Mouse (Mus musculus) forebrain, embryonic 14.5 days (tissue): Measurements from ENCODE around the gene Kif23. TPM values are rescaled to one million over a fixed set of nuclear protein-coding genes. Genes with fewer than 3 reads are reported as not detected.

Experiments used
- ATAC-seq: fragments of 200-750 bp; cut with Nextera tagmentation; 2 replicates; pipeline ENCODE4 v1.8.0; 2017; ENCODE audit warnings: mild to moderate bottlenecking, moderate library complexity
- DNase-seq: peaks from one replicate; pipeline ENCODE4 v3.0.0-alpha.2; 2015; ENCODE audit warnings: low spot score
- H3K27ac ChIP-seq: fragments of 300-500 bp; sonication (generic); 2 replicates; pipeline ENCODE4 v1.5.1; 2014; ENCODE audit warnings: low read depth, mild to moderate bottlenecking, control low read depth, low read length, moderate library complexity
- H3K27me3 ChIP-seq: fragments of 300-500 bp; sonication (generic); replicated peaks from 2 replicates; pipeline ENCODE4 v1.6.1; 2014; ENCODE audit warnings: low read length, control low read depth, mixed read lengths; ENCODE audit not compliant: control insufficient read depth, insufficient read depth
- H3K36me3 ChIP-seq: fragments of 300-500 bp; sonication (generic); 2 replicates; pipeline ENCODE4 v1.6.1; 2014; ENCODE audit warnings: low read length, control low read depth; ENCODE audit not compliant: control insufficient read depth, insufficient read depth
- H3K4me1 ChIP-seq: fragments of 300-500 bp; sonication (generic); 2 replicates; pipeline ENCODE4 v1.6.1; 2014; ENCODE audit warnings: antibody characterized with exemption, low read length, control low read depth; ENCODE audit not compliant: control insufficient read depth, insufficient read depth
- H3K4me2 ChIP-seq: fragments of 300-500 bp; sonication (generic); 2 replicates; pipeline ENCODE4 v1.6.1; 2014; ENCODE audit warnings: mild to moderate bottlenecking, control low read depth, low read length
- H3K4me3 ChIP-seq: fragments of 300-500 bp; sonication (generic); 2 replicates; pipeline ENCODE4 v1.5.1; 2014; ENCODE audit warnings: low read depth, low read length, control low read depth
- H3K9ac ChIP-seq: fragments of 300-500 bp; sonication (generic); 2 replicates; pipeline ENCODE4 v1.6.1; 2014; ENCODE audit warnings: mild to moderate bottlenecking, low read length, control low read depth, moderate library complexity
- H3K9me3 ChIP-seq: fragments of 300-500 bp; sonication (generic); replicated peaks from 2 replicates; pipeline ENCODE4 v1.6.1; 2016; ENCODE audit warnings: low read length, control low read depth, mixed read lengths; ENCODE audit not compliant: control insufficient read depth
- WGBS: fragments of 180-500 bp; shearing (Covaris S2); extraction: QIAGEN DNeasy Blood & Tissue Kit; methylation state at CpG from one replicate; pipeline ENCODE4 v1.1.7; 2014; 5-methylcytosine and 5-hydroxymethylcytosine counted together
- polyA plus RNA-seq: library from polyadenylated mRNA; unstranded; fragments of >200 nt; fragmentation: Nextera tagmentation; extraction: Ambion mirVana; gene quantifications from 2 replicates; pipeline ENCODE4 v1.2.1, GENCODE M21; 2014

Kif23 gene
- polyA plus RNA-seq, 1 experiment from 2014 or later = 49.6 TPM

DNA sequence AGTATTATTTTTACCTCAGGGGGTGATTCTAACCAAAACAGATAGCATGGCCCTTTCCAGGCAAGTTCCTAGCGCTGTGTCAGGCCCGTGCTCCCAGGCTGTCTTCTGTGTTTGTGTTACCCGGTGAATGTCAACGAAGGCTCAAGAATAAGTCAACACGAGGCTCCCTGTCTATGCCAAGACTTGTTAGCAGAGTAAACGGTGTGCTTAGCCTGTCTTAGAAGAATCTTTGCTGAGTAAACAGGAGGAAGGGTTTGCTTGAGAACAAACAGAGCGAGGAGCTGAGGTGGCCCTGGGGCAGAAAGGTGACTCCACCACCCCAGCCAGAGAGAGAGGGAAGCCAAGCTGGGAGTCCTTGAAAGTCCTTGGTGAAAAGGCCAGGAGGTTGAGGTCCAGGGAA, 42.4 kb downstream of the Kif23 start:
- Histone ChIP-seq H3K9me3 (no peaks in the 10 kb centered on the region), H3K4me3 (no peak overlapping the region), H3K27ac (no peak overlapping the region), H3K4me2 (no peak overlapping the region), H3K27me3 (no peaks in the 10 kb centered on the region), H3K4me1 (no peaks in the 10 kb centered on the region), H3K36me3 (no peaks in the 10 kb centered on the region), H3K9ac (no peak overlapping the region)
- ATAC-seq (no peak), DNase-seq (no peak)
- WGBS = 70% methylated on average over 7 of the region's 7 CpGs

DNA sequence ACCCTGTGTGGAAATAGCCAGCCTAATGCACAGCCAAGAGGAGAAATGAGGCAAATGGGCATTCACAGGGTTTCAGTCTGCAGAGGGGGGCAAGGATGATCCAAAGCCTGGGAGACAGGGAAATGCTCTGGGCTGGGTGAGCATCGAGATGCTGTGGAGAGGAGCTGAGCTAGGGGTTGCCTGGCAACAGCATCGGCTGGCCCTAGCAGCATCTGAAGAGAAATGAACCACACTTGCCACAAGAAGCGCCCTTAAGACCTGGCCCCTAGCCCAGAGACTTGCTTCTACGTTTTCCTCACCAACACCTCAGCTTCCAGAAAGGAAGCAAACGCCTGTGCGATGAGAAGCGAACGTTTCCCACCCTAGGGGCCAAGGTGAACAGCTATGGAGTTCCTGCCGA, 44.1 kb downstream of the Kif23 start:
- no peaks in the 10 kb centered on the region for H3K36me3 ChIP-seq
- WGBS = 44% methylated on average over 9 of the region's 9 CpGs
- no peak overlapping the region for H3K4me3 ChIP-seq
- H3K9me3 ChIP-seq = no peaks in the 10 kb centered on the region
- H3K4me2 ChIP-seq = no peak overlapping the region
- H3K27ac ChIP-seq = no peak overlapping the region
- ATAC-seq = no peak
- H3K9ac ChIP-seq = no peak overlapping the region
- peaks cover 5% of the 10 kb centered on the region; the same call in 1 of the 2 replicates for H3K4me1 ChIP-seq
- H3K27me3 ChIP-seq = no peaks in the 10 kb centered on the region
- DNase-seq = peak; percentile 50

DNA sequence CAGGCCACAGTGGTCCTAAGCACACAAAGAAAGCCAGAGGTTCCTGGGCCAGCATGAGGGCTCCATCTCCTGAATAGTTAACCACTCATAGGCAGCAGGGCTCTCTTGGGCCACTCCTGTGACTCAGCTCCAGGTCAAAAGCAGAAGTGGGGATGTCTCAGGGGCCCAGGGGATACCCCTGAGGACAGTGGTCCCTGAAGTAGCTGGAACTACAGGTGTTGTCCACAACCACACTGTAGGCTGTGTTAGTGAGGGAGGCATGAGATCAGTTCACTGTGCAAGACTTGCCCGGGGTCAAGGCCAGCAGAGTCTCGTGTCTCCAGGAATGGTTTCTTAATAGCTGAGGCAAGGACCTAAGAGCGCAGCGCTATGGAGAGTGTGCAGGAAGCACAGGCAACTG, 45.0 kb downstream of the Kif23 start:
- Histone ChIP-seq H3K4me2 (no peak overlapping the region), H3K27ac (no peak overlapping the region), H3K27me3 (no peaks in the 10 kb centered on the region), H3K36me3 (no peaks in the 10 kb centered on the region), H3K9ac (no peak overlapping the region), H3K4me1 (peaks cover 5% of the 10 kb centered on the region; the same call in 1 of the 2 replicates), H3K4me3 (no peak overlapping the region), H3K9me3 (no peaks in the 10 kb centered on the region)
- ATAC-seq (no peak), DNase-seq (no peak)
- 81% methylated on average over 4 of the region's 4 CpGs for WGBS

DNA sequence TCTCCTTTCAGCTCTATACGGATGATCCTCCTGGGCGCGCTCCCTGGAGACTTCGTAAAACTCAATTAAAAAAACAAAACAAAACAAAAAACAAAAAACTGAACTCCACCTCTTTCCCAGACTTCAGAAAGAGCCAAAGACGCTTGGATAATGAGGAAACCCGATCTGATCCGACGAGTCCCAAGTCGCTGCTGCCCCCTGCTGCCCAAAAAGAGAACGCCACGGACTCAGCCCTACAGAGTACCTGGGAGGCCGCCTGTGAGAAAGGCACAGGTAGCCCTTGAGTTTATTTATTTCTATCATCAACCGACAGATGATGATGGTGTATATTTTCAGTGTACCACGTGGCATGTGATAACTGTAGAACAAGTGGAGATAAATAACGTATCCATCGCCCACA, 46.8 kb downstream of the Kif23 start:
- Histone ChIP-seq H3K4me1 (peaks cover 5% of the 10 kb centered on the region; the same call in 1 of the 2 replicates), H3K4me3 (no peak overlapping the region), H3K36me3 (no peaks in the 10 kb centered on the region), H3K9ac (no peak overlapping the region), H3K9me3 (no peaks in the 10 kb centered on the region), H3K4me2 (peak overlapping the region; percentile 34), H3K27me3 (no peaks in the 10 kb centered on the region), H3K27ac (no peak overlapping the region)
- DNase-seq (peak; percentile 91), ATAC-seq (peak; percentile 76; the same call in 1 of the 2 replicates)
- 4% methylated on average over 16 of the region's 16 CpGs for WGBS

DNA sequence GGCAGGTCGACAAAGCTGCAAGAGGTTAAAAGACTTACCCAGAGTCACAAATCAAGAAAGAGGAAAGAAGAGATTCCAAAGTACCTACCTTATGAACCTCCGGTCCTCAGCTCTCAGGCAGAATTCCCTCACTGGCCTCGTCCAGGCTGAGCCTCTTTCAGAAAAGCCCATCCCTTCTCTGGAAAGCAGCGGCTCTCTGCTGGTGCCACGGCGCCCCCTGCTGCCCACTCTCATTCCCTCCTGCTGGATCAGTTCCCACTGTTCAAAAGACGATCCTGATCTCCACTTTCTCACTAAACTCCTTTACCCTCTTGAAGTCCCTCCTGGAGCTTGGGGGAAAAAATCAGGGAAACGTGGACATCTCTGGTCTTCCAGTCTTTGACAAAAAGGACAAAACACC, 48.2 kb downstream of the Kif23 start:
- peak; percentile 66 for ATAC-seq
- peak; percentile 91 for DNase-seq
- 3% methylated on average over 7 of the region's 8 CpGs for WGBS
- no peaks in the 10 kb centered on the region for H3K9me3 ChIP-seq
- no peak overlapping the region for H3K4me2 ChIP-seq
- H3K27me3 ChIP-seq = no peaks in the 10 kb centered on the region
- H3K4me3 ChIP-seq = no peak overlapping the region
- H3K4me1 ChIP-seq = peaks cover 5% of the 10 kb centered on the region; the same call in 1 of the 2 replicates
- no peak overlapping the region; the same call in 1 of the 2 replicates for H3K9ac ChIP-seq
- no peak overlapping the region for H3K27ac ChIP-seq
- H3K36me3 ChIP-seq = no peaks in the 10 kb centered on the region

GRCm38 (mm10) chr9:61895014-61895413, 51.6 kb downstream of the Kif23 start:
- Histone ChIP-seq H3K4me3 (no peak overlapping the region), H3K4me2 (no peak overlapping the region), H3K27ac (no peak overlapping the region), H3K27me3 (no peaks in the 10 kb centered on the region), H3K9ac (no peak overlapping the region), H3K36me3 (no peaks in the 10 kb centered on the region), H3K4me1 (peaks cover 6% of the 10 kb centered on the region), H3K9me3 (no peaks in the 10 kb centered on the region)
- ATAC-seq = no peak
- WGBS = 87% methylated on average over 8 of the region's 8 CpGs
- no peak for DNase-seq

DNA sequence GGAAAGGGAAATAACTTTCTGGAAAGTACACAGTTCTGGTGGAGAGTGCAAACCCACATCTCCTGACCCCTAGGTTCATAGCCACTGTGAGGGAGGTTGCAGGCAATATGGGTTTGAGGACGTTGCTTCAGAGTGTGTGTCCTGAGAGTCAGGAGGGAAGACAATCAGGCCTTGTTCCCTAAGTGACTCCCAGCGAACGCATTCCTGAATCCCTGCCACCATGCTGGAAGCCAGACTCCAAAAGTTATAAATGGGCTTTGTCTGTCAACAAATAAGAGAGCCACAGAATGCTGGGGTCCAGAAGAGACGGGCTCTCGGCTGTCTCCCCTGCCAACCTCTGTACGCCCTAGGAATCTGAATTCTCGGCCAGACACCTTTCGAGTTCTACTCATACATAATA, 56.7 kb downstream of the Kif23 start:
- no peak for ATAC-seq
- Histone ChIP-seq H3K27ac (no peak overlapping the region), H3K9ac (no peak overlapping the region), H3K4me2 (no peak overlapping the region), H3K27me3 (no peaks in the 10 kb centered on the region), H3K9me3 (no peaks in the 10 kb centered on the region), H3K4me1 (peaks cover 15% of the 10 kb centered on the region), H3K4me3 (no peak overlapping the region), H3K36me3 (no peaks in the 10 kb centered on the region)
- WGBS = 32% methylated on average over 8 of the region's 8 CpGs
- peak; percentile 30 for DNase-seq

DNA sequence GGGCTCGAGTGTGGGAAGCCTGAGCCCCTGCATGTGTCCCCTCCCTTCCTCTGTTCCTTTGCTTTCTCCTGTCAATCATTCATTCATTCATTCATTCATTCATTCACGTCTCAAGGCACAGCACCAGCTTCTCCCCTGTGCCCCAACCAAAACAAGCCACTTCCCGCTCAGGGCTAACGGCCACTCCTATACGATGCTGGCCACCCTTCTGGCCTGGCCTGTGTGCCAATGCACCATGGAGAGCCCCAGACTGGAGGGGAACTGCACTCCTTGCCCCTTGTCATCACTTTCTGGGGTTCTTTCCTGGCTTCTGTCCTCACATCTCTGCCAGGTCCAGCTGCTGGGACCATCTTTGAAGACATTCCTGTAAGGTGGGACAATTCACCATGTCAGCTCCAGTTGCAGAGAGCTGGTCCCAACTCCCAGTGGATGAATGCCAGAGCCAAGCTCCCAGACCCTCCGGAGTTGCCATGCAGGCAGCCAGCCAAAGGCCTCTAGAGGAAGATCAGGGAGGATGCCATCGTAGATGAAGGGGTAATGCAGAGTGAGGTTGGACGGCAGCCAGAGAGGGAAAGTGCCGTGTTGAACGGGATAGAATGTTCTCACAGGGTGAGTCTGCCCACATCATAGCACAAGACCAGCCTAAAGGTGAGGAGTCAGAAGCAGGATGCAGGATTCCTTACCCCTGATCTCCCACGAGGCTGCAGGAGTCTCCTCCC, 58.8 kb downstream of the Kif23 start:
- DNase-seq = peak; percentile 81
- no peak overlapping the region for H3K9ac ChIP-seq
- H3K36me3 ChIP-seq = no peaks in the 10 kb centered on the region
- 40% methylated on average over 11 of the region's 11 CpGs for WGBS
- H3K4me3 ChIP-seq = no peak overlapping the region
- no peaks in the 10 kb centered on the region for H3K27me3 ChIP-seq
- H3K4me1 ChIP-seq = peaks cover 18% of the 10 kb centered on the region
- ATAC-seq = peak; percentile 57; the same call in 1 of the 2 replicates
- H3K4me2 ChIP-seq = no peak overlapping the region
- no peaks in the 10 kb centered on the region for H3K9me3 ChIP-seq
- H3K27ac ChIP-seq = no peak overlapping the region

DNA sequence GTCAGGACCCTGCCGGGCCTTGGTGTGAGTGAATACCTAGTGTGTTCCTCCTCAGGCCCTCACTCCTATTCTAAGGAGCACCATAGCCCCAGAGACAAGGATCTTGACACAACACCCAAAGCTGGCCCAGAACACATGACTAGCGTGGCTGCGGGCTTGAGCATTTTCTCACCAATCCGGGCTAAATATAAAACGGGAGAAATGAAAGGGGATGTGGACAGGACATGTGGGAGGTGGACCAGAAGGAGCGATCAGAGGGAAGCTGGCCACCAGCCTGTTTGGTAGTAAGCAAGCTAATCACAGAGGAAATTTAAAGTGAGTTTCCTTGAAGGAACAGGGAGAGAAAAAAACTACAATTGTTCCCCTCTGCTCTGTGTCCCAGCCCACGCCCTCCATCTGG, 60.6 kb downstream of the Kif23 start:
- H3K27ac ChIP-seq = no peak overlapping the region
- no peaks in the 10 kb centered on the region for H3K9me3 ChIP-seq
- H3K4me2 ChIP-seq = no peak overlapping the region
- 91% methylated on average over 7 of the region's 7 CpGs for WGBS
- H3K4me1 ChIP-seq = peaks cover 18% of the 10 kb centered on the region
- no peak for ATAC-seq
- no peaks in the 10 kb centered on the region for H3K27me3 ChIP-seq
- H3K36me3 ChIP-seq = no peaks in the 10 kb centered on the region
- no peak overlapping the region for H3K9ac ChIP-seq
- no peak overlapping the region for H3K4me3 ChIP-seq
- DNase-seq = no peak
